Mouse (Mus musculus) midbrain, embryonic 14.5 days (tissue): ENCODE measurements at regions not wholly inside any gene's neighbourhood (a gene's known extent, or its start where the extent isn't known, plus 50 kb on each side); places are given as distances from the start of the nearest gene placed in this dataset.
A peak's percentile ranks its signal among the peaks of the same experiment; 100 is the strongest.

Experiments
- ATAC-seq: fragments of 200-750 bp; cut with Nextera tagmentation; 2 replicates; pipeline ENCODE4 v1.8.0; 2017; ENCODE audit warnings: moderate number of reproducible peaks, moderate library complexity; ENCODE audit not compliant: low FRiP score, low TSS enrichment
- DNase-seq: peaks from one replicate; pipeline ENCODE4 v3.0.0-alpha.2; 2015
- H3K27ac ChIP-seq: fragments of 300-500 bp; sonication (generic); replicated peaks from 2 replicates; pipeline ENCODE4 v1.5.1; 2014; ENCODE audit warnings: mild to moderate bottlenecking, low read depth, low read length, moderate library complexity
- H3K27me3 ChIP-seq: fragments of 300-500 bp; sonication (generic); 2 replicates; pipeline ENCODE4 v1.6.1; 2014; ENCODE audit warnings: low read length, control low read depth, mixed read lengths; ENCODE audit not compliant: control insufficient read depth, insufficient read depth
- H3K36me3 ChIP-seq: fragments of 300-500 bp; sonication (generic); 2 replicates; pipeline ENCODE4 v1.6.1; 2014; ENCODE audit warnings: low read length, control low read depth; ENCODE audit not compliant: control insufficient read depth, insufficient read depth
- H3K4me1 ChIP-seq: fragments of 300-500 bp; sonication (generic); 2 replicates; pipeline ENCODE4 v1.6.1; 2014; ENCODE audit warnings: mild to moderate bottlenecking, antibody characterized with exemption, low read length, control low read depth; ENCODE audit not compliant: control insufficient read depth, insufficient read depth
- H3K4me2 ChIP-seq: fragments of 300-500 bp; sonication (generic); 2 replicates; pipeline ENCODE4 v1.6.1; 2014; ENCODE audit warnings: mild to moderate bottlenecking, low read length, moderate library complexity
- H3K4me3 ChIP-seq: fragments of 300-500 bp; sonication (generic); replicated peaks from 2 replicates; pipeline ENCODE4 v1.5.1; 2014; ENCODE audit warnings: low read depth, low read length
- H3K9ac ChIP-seq: fragments of 300-500 bp; sonication (generic); replicated peaks from 2 replicates; pipeline ENCODE4 v1.6.1; 2014; ENCODE audit warnings: mild to moderate bottlenecking, low read length, moderate library complexity
- H3K9me3 ChIP-seq: fragments of 300-500 bp; sonication (generic); 2 replicates; pipeline ENCODE4 v1.6.1; 2016; ENCODE audit warnings: low read length, control low read depth, mixed read lengths; ENCODE audit not compliant: control insufficient read depth
- WGBS: fragments of 180-500 bp; shearing (Covaris S2); extraction: QIAGEN DNeasy Blood & Tissue Kit; methylation state at CpG from one replicate; pipeline ENCODE4 v1.1.7; 2014; 5-methylcytosine and 5-hydroxymethylcytosine counted together

- H3K9ac ChIP-seq, result no peak overlapping the region
- no peak overlapping the region for H3K4me2 ChIP-seq
- no peaks in the 10 kb centered on the region for H3K36me3 ChIP-seq
- no peak for DNase-seq
- no peaks in the 10 kb centered on the region for H3K9me3 ChIP-seq
- 71% methylated on average over 3 of the region's 3 CpGs for WGBS
- no peak overlapping the region for H3K4me3 ChIP-seq
- H3K27ac ChIP-seq, result no peak overlapping the region
- H3K27me3 ChIP-seq, result no peaks in the 10 kb centered on the region
- no peaks in the 10 kb centered on the region for H3K4me1 ChIP-seq
- no peak for ATAC-seq
Observed at GRCm38 (mm10) chr2:139325501-139325900, 168.2 kb upstream of the Sptlc3 start.

- Histone ChIP-seq H3K9ac (no peak overlapping the region), H3K27me3 (no peaks in the 10 kb centered on the region), H3K4me2 (no peak overlapping the region), H3K9me3 (no peaks in the 10 kb centered on the region), H3K4me1 (no peaks in the 10 kb centered on the region), H3K36me3 (no peaks in the 10 kb centered on the region), H3K4me3 (no peak overlapping the region), H3K27ac (0 out of 2 replicates have a peak overlapping the region, but pooled peaks have one; percentile 1)
- ATAC-seq (no peak), DNase-seq (peak; percentile 13)
- WGBS, result 46% methylated on average over 1 of the region's 1 CpGs
Observed at GRCm38 (mm10) chr2:139334681-139335080, 159.0 kb upstream of the Sptlc3 start.

- H3K4me3 ChIP-seq, result no peak overlapping the region
- H3K9me3 ChIP-seq, result no peaks in the 10 kb centered on the region
- no peak overlapping the region for H3K9ac ChIP-seq
- ATAC-seq (no peak), DNase-seq (no peak)
- no peak overlapping the region for H3K27ac ChIP-seq
- no peak overlapping the region for H3K4me2 ChIP-seq
- no peaks in the 10 kb centered on the region for H3K27me3 ChIP-seq
- no peaks in the 10 kb centered on the region for H3K4me1 ChIP-seq
- no peaks in the 10 kb centered on the region for H3K36me3 ChIP-seq
- 81% methylated on average over 4 of the region's 4 CpGs for whole genome bisulfite sequencing
Observed at GRCm38 (mm10) chr2:139338240-139338639, 155.5 kb upstream of the Sptlc3 start.

- WGBS, result 90% methylated on average over 3 of the region's 3 CpGs
- no peaks in the 10 kb centered on the region for H3K36me3 ChIP-seq
- no peak overlapping the region for H3K27ac ChIP-seq
- DNase-seq, result no peak
- ATAC-seq, result no peak
- H3K9me3 ChIP-seq, result no peaks in the 10 kb centered on the region
- H3K27me3 ChIP-seq, result no peaks in the 10 kb centered on the region
- H3K4me2 ChIP-seq, result no peak overlapping the region
- H3K4me3 ChIP-seq, result no peak overlapping the region
- no peak overlapping the region for H3K9ac ChIP-seq
- H3K4me1 ChIP-seq, result no peaks in the 10 kb centered on the region
Observed at GRCm38 (mm10) chr2:139356280-139357010, 137.3 kb upstream of the Sptlc3 start.

- no peaks in the 10 kb centered on the region for H3K4me1 ChIP-seq
- H3K27ac ChIP-seq, result no peak overlapping the region
- H3K4me2 ChIP-seq, result no peak overlapping the region
- 91% methylated on average over 1 of the region's 1 CpGs for WGBS
- DNase-seq (no peak), ATAC-seq (no peak)
- H3K4me3 ChIP-seq, result no peak overlapping the region
- H3K9ac ChIP-seq, result no peak overlapping the region
- no peaks in the 10 kb centered on the region for H3K36me3 ChIP-seq
- H3K27me3 ChIP-seq, result no peaks in the 10 kb centered on the region
- H3K9me3 ChIP-seq, result no peaks in the 10 kb centered on the region
Observed at GRCm38 (mm10) chr2:139362245-139362847, 131.4 kb upstream of the Sptlc3 start.

GRCm38 (mm10) chr2:139370070-139370469 lies 123.6 kb upstream of the Sptlc3 start:
- no peaks in the 10 kb centered on the region for H3K27me3 ChIP-seq
- no peak overlapping the region for H3K27ac ChIP-seq
- no peak overlapping the region for H3K4me3 ChIP-seq
- H3K9ac ChIP-seq, result no peak overlapping the region
- DNase-seq, result peak; percentile 77
- H3K9me3 ChIP-seq, result no peaks in the 10 kb centered on the region
- H3K36me3 ChIP-seq, result no peaks in the 10 kb centered on the region
- H3K4me2 ChIP-seq, result no peak overlapping the region
- no peak for ATAC-seq
- no peaks in the 10 kb centered on the region for H3K4me1 ChIP-seq
- WGBS, result 35% methylated on average over 1 of the region's 1 CpGs

GRCm38 (mm10) chr2:139380285-139380684 lies 113.4 kb upstream of the Sptlc3 start:
- Histone ChIP-seq H3K36me3 (no peaks in the 10 kb centered on the region), H3K4me1 (no peaks in the 10 kb centered on the region), H3K27ac (no peak overlapping the region), H3K9ac (no peak overlapping the region), H3K4me2 (no peak overlapping the region), H3K9me3 (no peaks in the 10 kb centered on the region), H3K27me3 (no peaks in the 10 kb centered on the region), H3K4me3 (no peak overlapping the region)
- WGBS, result 78% methylated on average over 6 of the region's 6 CpGs
- no peak for DNase-seq
- ATAC-seq, result no peak

GRCm38 (mm10) chr2:139381628-139382027 lies 112.1 kb upstream of the Sptlc3 start:
- Histone ChIP-seq H3K9ac (no peak overlapping the region), H3K4me1 (no peaks in the 10 kb centered on the region), H3K4me2 (no peak overlapping the region), H3K36me3 (no peaks in the 10 kb centered on the region), H3K27ac (no peak overlapping the region), H3K9me3 (no peaks in the 10 kb centered on the region), H3K27me3 (no peaks in the 10 kb centered on the region), H3K4me3 (no peak overlapping the region)
- ATAC-seq (peak; percentile 84), DNase-seq (peak; percentile 92)
- WGBS, result 0% methylated on average over 1 of the region's 1 CpGs

- H3K36me3 ChIP-seq, result no peaks in the 10 kb centered on the region
- DNase-seq (no peak), ATAC-seq (no peak)
- no peak overlapping the region for H3K4me3 ChIP-seq
- WGBS, result 73% methylated on average over 3 of the region's 3 CpGs
- no peaks in the 10 kb centered on the region for H3K4me1 ChIP-seq
- no peak overlapping the region for H3K9ac ChIP-seq
- no peaks in the 10 kb centered on the region for H3K27me3 ChIP-seq
- no peak overlapping the region for H3K27ac ChIP-seq
- no peaks in the 10 kb centered on the region for H3K9me3 ChIP-seq
- H3K4me2 ChIP-seq, result no peak overlapping the region
Observed at GRCm38 (mm10) chr2:139413559-139413958, 80.2 kb upstream of the Sptlc3 start.
